Mouse (Mus musculus) heart, embryonic 13.5 days (tissue): ENCODE data around the gene Prkag1. TPM values are rescaled to one million over a fixed set of nuclear protein-coding genes. Genes with fewer than 3 reads are reported as not detected.

ENCODE experiments used
- ATAC-seq: fragments of 200-750 bp; cut with Nextera tagmentation; 2 replicates; pipeline ENCODE4 v1.8.0; 2017; ENCODE audit warnings: moderate TSS enrichment; ENCODE audit not compliant: insufficient number of reproducible peaks, low FRiP score, low TSS enrichment; ENCODE audit errors: extremely low read depth
- H3K27ac ChIP-seq: fragments of 300-500 bp; sonication (generic); replicated peaks from 2 replicates; pipeline ENCODE4 v1.5.1; 2015; ENCODE audit warnings: moderate library complexity, mild to moderate bottlenecking, inconsistent platforms
- H3K27me3 ChIP-seq: fragments of 300-500 bp; sonication (generic); replicated peaks from 2 replicates; pipeline ENCODE4 v1.6.1; 2015; ENCODE audit warnings: mild to moderate bottlenecking, inconsistent platforms
- H3K36me3 ChIP-seq: fragments of 300-500 bp; sonication (generic); 2 replicates; pipeline ENCODE4 v1.6.1; 2015; ENCODE audit warnings: mild to moderate bottlenecking, inconsistent platforms
- H3K4me1 ChIP-seq: fragments of 300-500 bp; sonication (generic); 2 replicates; pipeline ENCODE4 v1.6.1; 2015; ENCODE audit warnings: inconsistent platforms
- H3K4me2 ChIP-seq: fragments of 300-500 bp; sonication (generic); 2 replicates; pipeline ENCODE4 v1.6.1; 2015; ENCODE audit warnings: inconsistent platforms, mild to moderate bottlenecking, moderate library complexity
- H3K4me3 ChIP-seq: fragments of 300-500 bp; sonication (generic); 2 replicates; pipeline ENCODE4 v1.5.1; 2015; ENCODE audit warnings: moderate library complexity, mild to moderate bottlenecking, inconsistent platforms
- H3K9ac ChIP-seq: fragments of 300-500 bp; sonication (generic); 2 replicates; pipeline ENCODE4 v1.6.1; 2015; ENCODE audit warnings: inconsistent platforms, mild to moderate bottlenecking, moderate library complexity
- H3K9me3 ChIP-seq: fragments of 300-500 bp; sonication (generic); 2 replicates; pipeline ENCODE4 v1.6.1; 2016; ENCODE audit warnings: inconsistent platforms
- WGBS: fragments of 180-500 bp; shearing (Covaris S2); methylation state at CpG from one replicate; pipeline ENCODE4 v1.1.7; 2015; ENCODE audit warnings: mixed read lengths; 5-methylcytosine and 5-hydroxymethylcytosine counted together
- polyA plus RNA-seq: library from polyadenylated mRNA; unstranded; fragments of >200 nt; fragmentation: Nextera tagmentation; extraction: Ambion mirVana; gene quantifications from 2 replicates; pipeline ENCODE4 v1.2.1, GENCODE M21; 2015

Prkag1 gene
- polyA plus RNA-seq, 1 experiment from 2014 or later = 88.3 TPM

DNA sequence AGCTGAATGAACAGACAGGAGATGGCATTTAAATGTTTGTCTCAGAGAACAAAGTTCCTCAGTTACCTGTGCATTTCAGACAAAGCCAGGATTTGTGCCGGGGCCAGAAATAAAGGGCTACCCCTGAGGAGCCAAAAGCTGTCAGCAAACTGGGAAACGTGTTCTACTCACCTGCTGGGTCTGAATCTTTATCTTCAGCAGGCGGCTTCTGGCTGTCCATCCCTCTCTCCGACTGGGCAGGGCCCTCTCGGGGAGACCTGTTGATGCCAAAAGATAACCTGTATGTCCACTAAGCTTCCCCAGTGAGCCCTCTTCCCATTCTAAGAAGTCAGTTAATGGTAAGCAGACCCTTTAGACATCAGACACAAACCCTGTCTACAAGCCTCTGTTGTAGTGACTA, 35.2 kb upstream of the Prkag1 start:
- H3K36me3 ChIP-seq = peaks cover 56% of the 10 kb centered on the region
- no peaks in the 10 kb centered on the region for H3K27me3 ChIP-seq
- H3K4me3 ChIP-seq = no peak overlapping the region
- peak overlapping the region; percentile 100; the same call in 1 of the 2 replicates for H3K9ac ChIP-seq
- no peak overlapping the region for H3K27ac ChIP-seq
- H3K4me1 ChIP-seq = peaks cover 35% of the 10 kb centered on the region
- no peak for ATAC-seq
- no peak overlapping the region for H3K4me2 ChIP-seq
- no peaks in the 10 kb centered on the region for H3K9me3 ChIP-seq
- 67% methylated on average over 5 of the region's 5 CpGs for WGBS

DNA sequence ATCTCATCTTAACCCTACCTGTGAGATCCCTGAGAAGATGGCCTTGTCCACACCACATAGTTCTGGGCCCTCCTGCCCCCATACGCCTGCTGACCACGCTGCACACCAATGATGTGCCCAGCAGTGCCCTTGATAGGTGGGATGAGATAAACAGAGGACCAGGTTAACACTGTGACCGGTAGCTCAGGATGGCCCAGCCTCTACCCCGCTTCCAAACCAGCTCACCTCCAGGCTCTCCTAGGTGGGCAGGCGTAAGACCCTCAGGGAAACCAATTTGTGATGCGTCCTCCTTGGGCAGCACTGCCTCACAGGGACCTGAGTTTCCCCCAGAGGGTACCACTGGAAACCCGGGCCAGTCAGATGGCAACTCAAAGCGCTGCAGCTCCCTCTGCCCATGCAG, 34.5 kb upstream of the Prkag1 start:
- no peak for ATAC-seq
- H3K9ac ChIP-seq = no peak overlapping the region
- no peaks in the 10 kb centered on the region for H3K27me3 ChIP-seq
- H3K9me3 ChIP-seq = no peaks in the 10 kb centered on the region
- no peak overlapping the region for H3K4me3 ChIP-seq
- no peak overlapping the region for H3K27ac ChIP-seq
- peaks cover 64% of the 10 kb centered on the region for H3K36me3 ChIP-seq
- peaks cover 35% of the 10 kb centered on the region for H3K4me1 ChIP-seq
- H3K4me2 ChIP-seq = no peak overlapping the region
- WGBS = 94% methylated on average over 8 of the region's 8 CpGs

DNA sequence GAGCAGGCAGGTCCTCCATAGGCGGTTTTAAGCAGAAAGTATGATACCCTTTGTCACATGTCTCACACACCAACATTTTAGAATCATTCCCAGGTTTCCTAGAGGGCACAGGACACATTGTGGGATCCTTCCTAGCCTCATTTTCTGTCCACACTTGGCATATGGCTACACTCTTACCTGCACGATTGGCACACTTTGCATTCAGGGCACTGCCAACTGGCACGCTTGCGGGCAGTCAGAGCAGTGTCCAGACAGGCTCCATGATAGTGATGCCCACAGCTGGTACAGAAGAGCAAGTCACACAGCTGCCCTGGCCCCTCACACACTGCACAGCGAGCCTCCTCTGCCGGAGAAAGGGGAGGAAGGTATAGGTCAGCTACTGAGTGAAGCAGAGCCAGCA, 33.6 kb upstream of the Prkag1 start:
- H3K27me3 ChIP-seq = no peaks in the 10 kb centered on the region
- WGBS = 93% methylated on average over 6 of the region's 6 CpGs
- H3K4me3 ChIP-seq = no peak overlapping the region
- peaks cover 33% of the 10 kb centered on the region for H3K4me1 ChIP-seq
- H3K9ac ChIP-seq = no peak overlapping the region
- ATAC-seq = no peak
- H3K27ac ChIP-seq = no peak overlapping the region
- H3K36me3 ChIP-seq = peaks cover 72% of the 10 kb centered on the region
- H3K4me2 ChIP-seq = no peak overlapping the region
- no peaks in the 10 kb centered on the region for H3K9me3 ChIP-seq

- Histone ChIP-seq H3K9ac (no peak overlapping the region), H3K27me3 (no peaks in the 10 kb centered on the region), H3K4me3 (no peak overlapping the region), H3K4me1 (peaks cover 19% of the 10 kb centered on the region), H3K36me3 (peaks cover 86% of the 10 kb centered on the region), H3K9me3 (no peaks in the 10 kb centered on the region), H3K27ac (no peak overlapping the region), H3K4me2 (no peak overlapping the region)
- ATAC-seq = no peak
- WGBS = 90% methylated on average over 12 of the region's 12 CpGs
These were observed 32.2 kb upstream of the Prkag1 start for GRCm38 (mm10) chr15:98863451-98863958.

GRCm38 (mm10) chr15:98861701-98862410, 30.5 kb upstream of the Prkag1 start:
- ATAC-seq = no peak
- Histone ChIP-seq H3K9me3 (no peaks in the 10 kb centered on the region), H3K27me3 (no peaks in the 10 kb centered on the region), H3K9ac (no peak overlapping the region), H3K4me3 (no peak overlapping the region), H3K4me2 (no peak overlapping the region), H3K4me1 (peaks cover 2% of the 10 kb centered on the region), H3K36me3 (peaks cover 100% of the 10 kb centered on the region), H3K27ac (no peak overlapping the region)
- WGBS = 85% methylated on average over 21 of the region's 21 CpGs

- Histone ChIP-seq H3K4me1 (no peaks in the 10 kb centered on the region), H3K9ac (no peak overlapping the region), H3K27me3 (no peaks in the 10 kb centered on the region), H3K4me3 (no peak overlapping the region), H3K27ac (no peak overlapping the region), H3K36me3 (peaks cover 100% of the 10 kb centered on the region), H3K4me2 (no peak overlapping the region), H3K9me3 (no peaks in the 10 kb centered on the region)
- ATAC-seq = no peak
- 96% methylated on average over 18 of the region's 18 CpGs for WGBS
These were observed 29.6 kb upstream of the Prkag1 start for GRCm38 (mm10) chr15:98860921-98861320.

DNA sequence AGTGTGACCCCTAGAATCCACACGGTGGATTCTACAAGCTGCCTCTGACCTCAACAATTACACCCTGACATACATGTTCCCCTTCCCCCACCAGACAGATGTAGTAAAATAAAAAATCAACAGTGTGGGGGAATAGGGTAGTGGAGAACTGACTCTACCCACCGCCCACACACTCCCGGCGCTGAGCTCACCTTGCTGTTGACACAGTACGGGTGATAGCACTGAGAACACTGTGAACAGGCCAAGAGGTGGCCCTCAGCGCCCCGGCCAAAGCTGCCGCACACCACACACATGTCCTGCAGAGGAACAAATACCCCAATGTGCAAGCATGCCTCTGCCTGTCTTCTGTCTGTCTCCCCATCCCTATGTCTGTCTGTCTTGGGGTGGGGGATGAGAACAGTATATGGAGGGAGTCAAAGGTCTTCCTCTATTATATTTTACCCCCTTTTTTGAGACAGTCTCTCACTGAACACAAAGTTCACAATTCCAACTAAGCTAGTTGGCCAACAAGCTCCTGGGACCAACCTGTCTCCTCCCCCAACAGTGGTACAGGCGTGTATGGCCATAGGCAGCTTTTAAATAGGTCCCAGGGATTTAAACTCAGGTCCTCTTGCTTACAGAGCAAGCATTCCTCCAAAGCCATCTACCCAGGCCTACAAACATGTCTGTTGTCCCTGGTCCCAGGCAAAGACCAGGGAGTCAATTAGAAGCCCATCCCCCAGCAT, 28.2 kb upstream of the Prkag1 start:
- Histone ChIP-seq H3K9ac (no peak overlapping the region), H3K27me3 (no peaks in the 10 kb centered on the region), H3K9me3 (no peaks in the 10 kb centered on the region), H3K4me1 (no peaks in the 10 kb centered on the region), H3K27ac (no peak overlapping the region), H3K4me2 (no peak overlapping the region), H3K36me3 (peaks cover 100% of the 10 kb centered on the region), H3K4me3 (no peak overlapping the region)
- no peak for ATAC-seq
- WGBS = 82% methylated on average over 9 of the region's 9 CpGs

DNA sequence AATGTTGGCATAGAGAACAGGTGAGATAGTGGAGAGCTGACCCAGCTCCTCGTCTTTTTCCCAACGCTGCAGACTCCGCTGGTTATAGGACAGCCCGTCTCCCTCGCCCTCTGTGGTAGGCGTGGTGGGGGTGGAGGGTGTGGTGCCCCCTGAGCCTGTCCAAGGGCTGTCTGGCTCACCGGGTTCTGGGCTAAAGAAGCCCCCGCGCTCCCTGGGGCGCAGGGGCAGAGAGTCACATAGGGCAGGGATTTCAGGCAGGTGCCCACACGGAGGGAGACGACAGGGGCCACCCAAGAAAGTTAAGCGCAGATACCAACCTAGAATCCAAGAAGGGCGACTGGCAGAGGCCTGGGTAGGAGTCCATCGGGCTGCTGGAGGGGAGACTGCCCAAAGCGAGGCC, 22.9 kb upstream of the Prkag1 start:
- 88% methylated on average over 16 of the region's 16 CpGs for WGBS
- no peak overlapping the region for H3K4me2 ChIP-seq
- H3K27me3 ChIP-seq = no peaks in the 10 kb centered on the region
- no peaks in the 10 kb centered on the region for H3K9me3 ChIP-seq
- no peak overlapping the region for H3K27ac ChIP-seq
- no peak for ATAC-seq
- no peaks in the 10 kb centered on the region for H3K4me1 ChIP-seq
- peaks cover 100% of the 10 kb centered on the region for H3K36me3 ChIP-seq
- H3K9ac ChIP-seq = no peak overlapping the region
- no peak overlapping the region for H3K4me3 ChIP-seq

DNA sequence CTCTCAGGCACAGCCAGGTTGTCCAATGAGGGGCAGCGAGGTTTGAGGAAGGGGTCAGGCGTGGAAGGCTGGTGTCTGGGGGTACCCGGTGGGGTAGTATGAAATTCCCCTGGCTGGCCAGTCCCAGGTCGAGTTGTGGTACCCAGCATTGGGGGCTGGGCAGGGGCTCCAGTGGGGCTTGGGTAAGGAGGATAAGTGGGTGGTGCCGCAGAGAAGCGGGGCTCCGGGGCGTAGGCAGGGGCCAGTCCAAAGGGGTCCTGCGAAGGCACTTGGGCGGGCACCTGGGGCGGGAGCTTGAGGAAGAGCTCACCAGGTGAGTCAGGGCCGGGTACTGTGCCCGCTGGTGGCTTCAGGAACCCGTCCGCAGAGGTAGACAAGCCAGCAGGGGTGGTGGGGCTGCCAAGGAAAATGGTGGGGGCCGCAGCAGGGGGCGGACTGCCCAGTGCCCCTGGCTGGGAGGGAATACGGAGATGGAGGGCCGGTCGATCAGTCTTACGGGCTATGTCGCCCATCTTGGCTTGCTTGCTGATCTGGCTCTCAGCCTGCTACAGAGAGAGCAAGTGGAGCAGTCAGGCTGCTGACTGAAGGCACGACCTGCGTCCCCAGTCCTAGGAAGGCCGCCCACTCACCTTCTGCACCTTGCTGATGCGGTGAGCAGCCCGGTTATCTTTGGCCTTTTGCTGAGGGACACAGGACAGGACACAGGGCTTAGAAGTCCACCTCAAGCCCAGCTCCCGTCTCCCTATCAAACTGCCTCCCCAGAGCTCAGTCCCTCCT, 22.0 kb upstream of the Prkag1 start:
- Histone ChIP-seq H3K36me3 (peaks cover 100% of the 10 kb centered on the region), H3K9ac (no peak overlapping the region), H3K4me1 (no peaks in the 10 kb centered on the region), H3K9me3 (no peaks in the 10 kb centered on the region), H3K27ac (no peak overlapping the region), H3K27me3 (no peaks in the 10 kb centered on the region), H3K4me2 (no peak overlapping the region), H3K4me3 (no peak overlapping the region)
- ATAC-seq = no peak
- 89% methylated on average over 28 of the region's 28 CpGs for WGBS

- no peak overlapping the region for H3K9ac ChIP-seq
- H3K9me3 ChIP-seq = no peaks in the 10 kb centered on the region
- H3K4me1 ChIP-seq = no peaks in the 10 kb centered on the region
- no peak for ATAC-seq
- H3K4me2 ChIP-seq = no peak overlapping the region
- no peak overlapping the region for H3K4me3 ChIP-seq
- H3K27ac ChIP-seq = no peak overlapping the region
- H3K27me3 ChIP-seq = no peaks in the 10 kb centered on the region
- 88% methylated on average over 9 of the region's 9 CpGs for WGBS
- H3K36me3 ChIP-seq = peaks cover 100% of the 10 kb centered on the region
These were observed 21.4 kb upstream of the Prkag1 start for GRCm38 (mm10) chr15:98852733-98853132.

GRCm38 (mm10) chr15:98852071-98852470, 20.8 kb upstream of the Prkag1 start:
- H3K36me3 ChIP-seq = peaks cover 100% of the 10 kb centered on the region
- no peak overlapping the region for H3K27ac ChIP-seq
- H3K9me3 ChIP-seq = no peaks in the 10 kb centered on the region
- WGBS = 89% methylated on average over 9 of the region's 9 CpGs
- no peaks in the 10 kb centered on the region for H3K27me3 ChIP-seq
- H3K4me3 ChIP-seq = no peak overlapping the region
- ATAC-seq = no peak
- no peaks in the 10 kb centered on the region for H3K4me1 ChIP-seq
- no peak overlapping the region for H3K9ac ChIP-seq
- no peak overlapping the region for H3K4me2 ChIP-seq
